Mouse (Mus musculus) left cerebral cortex, postnatal 4 days (tissue): ENCODE measurements around the gene Lap3. TPM values are rescaled to one million over a fixed set of nuclear protein-coding genes. Genes with fewer than 3 reads are reported as not detected.

Experiments
- DNase-seq: peaks from one replicate; pipeline ENCODE4 v3.0.0-alpha.2; 2022
- intact Hi-C: fragments of 180-260 bp; cut with DNase I; formaldehyde crosslinking; loops from one replicate; pipeline ENCODE4 v1.15.1; 2025
- total RNA-seq, 2 experiments: library from RNA; stranded (reverse); gene quantifications; 2 replicates each; pipeline ENCODE4 v1.2.3; 2021

Lap3 gene
- total RNA-seq, 2 experiments from 2014 or later = 31.0 to 38.4 TPM

- intact Hi-C loops = no loop called here
- no peak for DNase-seq
Measured at GRCm38 (mm10) chr5:45494093-45494755, 1.1 kb downstream of the Lap3 start.

GRCm38 (mm10) chr5:45495429-45495975 is 2.3 kb downstream of the Lap3 start:
- intact Hi-C loops = no loop called here
- no peak for DNase-seq

- intact Hi-C loops = no loop called here
- no peak for DNase-seq
Measured at GRCm38 (mm10) chr5:45496042-45496441, 2.9 kb downstream of the Lap3 start.

- no peak for DNase-seq
- intact Hi-C loops = no loop called here
Measured at GRCm38 (mm10) chr5:45496479-45496878, 3.3 kb downstream of the Lap3 start.

- intact Hi-C loops = no loop called here
Measured at GRCm38 (mm10) chr5:45496930-45497550, 3.9 kb downstream of the Lap3 start.

GRCm38 (mm10) chr5:45497564-45497963 is 4.4 kb downstream of the Lap3 start:
- intact Hi-C loops = no loop called here
- DNase-seq = no peak

More at GRCm38 (mm10) chr5:45496930-45497550, 3.9 kb downstream of the Lap3 start:
- DNase-seq = no peak

GRCm38 (mm10) chr5:45510071-45510470 is 16.9 kb downstream of the Lap3 start:
- intact Hi-C loops = no loop called here
- no peak for DNase-seq

GRCm38 (mm10) chr5:45512908-45513307 is 19.7 kb downstream of the Lap3 start:
- no peak for DNase-seq
- intact Hi-C loops = no loop called here

- no peak for DNase-seq
- intact Hi-C loops = no loop called here
Measured at GRCm38 (mm10) chr5:45513511-45513910, 20.3 kb downstream of the Lap3 start.

GRCm38 (mm10) chr5:45514599-45514998 is 21.4 kb downstream of the Lap3 start:
- intact Hi-C loops = no loop called here
- no peak for DNase-seq

- no peak for DNase-seq
- intact Hi-C loops = no loop called here
Measured at GRCm38 (mm10) chr5:45515151-45515743, 22.1 kb downstream of the Lap3 start.

GRCm38 (mm10) chr5:45519960-45520808 is 27.0 kb downstream of the Lap3 start, which contains the start of gene Med28:
Gene Med28, plus strand, starts transcription at chr5:45520229.
- peak; percentile 96 for DNase-seq
- intact Hi-C loops = no loop called here

- no peak for DNase-seq
- intact Hi-C loops = no loop called here
Measured at GRCm38 (mm10) chr5:45520809-45521110, 27.6 kb downstream of the Lap3 start.

GRCm38 (mm10) chr5:45521601-45522000 is 28.4 kb downstream of the Lap3 start:
- intact Hi-C loops = no loop called here
- no peak for DNase-seq

- DNase-seq = no peak
- intact Hi-C loops = no loop called here
Measured at GRCm38 (mm10) chr5:45525101-45525500, 31.9 kb downstream of the Lap3 start.

- DNase-seq = no peak
- intact Hi-C loops = no loop called here
Measured at GRCm38 (mm10) chr5:45526338-45526737, 33.2 kb downstream of the Lap3 start.

- no peak for DNase-seq
- intact Hi-C loops = loop anchor here (5.0 kb wide), 1 partner anchor 138 kb away; the partner anchor contains the start of gene Ncapg
Measured at GRCm38 (mm10) chr5:45529696-45530095, 36.5 kb downstream of the Lap3 start.

GRCm38 (mm10) chr5:45534319-45535098 is 41.3 kb downstream of the Lap3 start:
- peak; percentile 71 for DNase-seq
- intact Hi-C loops = loop anchor here (5.0 kb wide), 1 partner anchor 133 kb away; the partner anchor contains the start of gene Ncapg

- DNase-seq = no peak
- intact Hi-C loops = no loop called here
Measured at GRCm38 (mm10) chr5:45535177-45535576, 42.0 kb downstream of the Lap3 start.

- peak; percentile 6 for DNase-seq
- intact Hi-C loops = no loop called here
Measured at GRCm38 (mm10) chr5:45539502-45539901, 46.3 kb downstream of the Lap3 start.
